Mouse (Mus musculus) limb, embryonic 14.5 days (tissue): ENCODE measurements at regions not wholly inside any gene's neighbourhood (a gene's known extent, or its start where the extent isn't known, plus 50 kb on each side); places are given as distances from the start of the nearest gene placed in this dataset.

Experiments
- ATAC-seq: fragments of 200-750 bp; cut with Nextera tagmentation; 2 replicates; pipeline ENCODE4 v1.8.0; 2017; ENCODE audit warnings: low read depth, moderate number of reproducible peaks, moderate TSS enrichment; ENCODE audit not compliant: low FRiP score
- DNase-seq: peaks from one replicate; pipeline ENCODE4 v3.0.0-alpha.2; 2015; ENCODE audit warnings: low spot score
- H3K27ac ChIP-seq: fragments of 300-500 bp; sonication (generic); replicated peaks from 2 replicates; pipeline ENCODE4 v1.5.1; 2014; ENCODE audit warnings: low read depth, mild to moderate bottlenecking, low read length, moderate library complexity, mixed read lengths
- H3K27me3 ChIP-seq: fragments of 300-500 bp; sonication (generic); 2 replicates; pipeline ENCODE4 v1.6.1; 2014; ENCODE audit warnings: low read length, mixed read lengths; ENCODE audit not compliant: control insufficient read depth, insufficient read depth
- H3K36me3 ChIP-seq: fragments of 300-500 bp; sonication (generic); 2 replicates; pipeline ENCODE4 v1.6.1; 2014; ENCODE audit warnings: mild to moderate bottlenecking, low read length, moderate library complexity, mixed read lengths; ENCODE audit not compliant: control insufficient read depth, insufficient read depth
- H3K4me1 ChIP-seq: fragments of 300-500 bp; sonication (generic); 2 replicates; pipeline ENCODE4 v1.6.1; 2014; ENCODE audit warnings: antibody characterized with exemption, low read length, mixed read lengths; ENCODE audit not compliant: control insufficient read depth, insufficient read depth
- H3K4me2 ChIP-seq: fragments of 300-500 bp; sonication (generic); replicated peaks from 2 replicates; pipeline ENCODE4 v1.6.1; 2014; ENCODE audit warnings: low read depth, mild to moderate bottlenecking, low read length, moderate library complexity; ENCODE audit not compliant: severe bottlenecking
- H3K4me3 ChIP-seq: fragments of 300-500 bp; sonication (generic); replicated peaks from 2 replicates; pipeline ENCODE4 v1.5.1; 2014; ENCODE audit warnings: low read length
- H3K9ac ChIP-seq: fragments of 300-500 bp; sonication (generic); 2 replicates; pipeline ENCODE4 v1.6.1; 2014; ENCODE audit warnings: mild to moderate bottlenecking, low read depth, low read length, moderate library complexity; ENCODE audit not compliant: severe bottlenecking
- H3K9me3 ChIP-seq: fragments of 300-500 bp; sonication (generic); 2 replicates; pipeline ENCODE4 v1.6.1; 2016; ENCODE audit warnings: low read length; ENCODE audit not compliant: control insufficient read depth
- POLR2A ChIP-seq: fragments of 200-500 bp; IDR thresholded peaks from 2 replicates; pipeline ENCODE4 v1.8.0; 2012; ENCODE audit warnings: inconsistent platforms, mild to moderate bottlenecking, moderate library complexity, borderline replicate concordance; ENCODE audit not compliant: insufficient read depth, insufficient read length; ENCODE audit errors: extremely low read depth
- WGBS: fragments of 180-500 bp; shearing (Covaris S2); extraction: QIAGEN DNeasy Blood & Tissue Kit; methylation state at CpG from one replicate; pipeline ENCODE4 v1.1.7; 2014; 5-methylcytosine and 5-hydroxymethylcytosine counted together

DNA sequence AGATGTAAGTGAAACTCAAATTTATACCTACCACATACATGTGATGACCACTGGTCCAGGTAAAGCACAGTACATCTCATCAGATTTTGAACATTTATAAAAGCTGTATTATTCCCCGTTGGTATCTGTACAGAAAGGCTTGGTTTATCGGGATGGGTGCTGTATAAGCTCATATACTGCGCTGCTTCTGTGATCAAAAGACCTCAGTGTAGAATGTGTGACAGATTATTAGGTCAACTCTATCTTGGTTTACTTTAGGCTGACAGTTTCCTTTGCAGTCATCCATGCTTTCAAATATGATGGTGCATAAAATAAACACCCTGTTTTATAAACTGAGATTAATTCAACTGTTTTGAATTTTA is 185.8 kb upstream of the Emcn start:
- no peak overlapping the region for H3K4me2 ChIP-seq
- no peak overlapping the region for H3K9ac ChIP-seq
- H3K27me3 ChIP-seq, result no peaks in the 10 kb centered on the region
- H3K9me3 ChIP-seq, result no peaks in the 10 kb centered on the region
- no peak overlapping the region for H3K27ac ChIP-seq
- H3K4me1 ChIP-seq, result no peaks in the 10 kb centered on the region
- 99% methylated on average over 3 of the region's 3 CpGs for WGBS
- no peaks in the 10 kb centered on the region for H3K36me3 ChIP-seq
- no peak for ATAC-seq
- no peak for DNase-seq
- no peak overlapping the region for H3K4me3 ChIP-seq
- no peak for TF ChIP-seq POLR2A

DNA sequence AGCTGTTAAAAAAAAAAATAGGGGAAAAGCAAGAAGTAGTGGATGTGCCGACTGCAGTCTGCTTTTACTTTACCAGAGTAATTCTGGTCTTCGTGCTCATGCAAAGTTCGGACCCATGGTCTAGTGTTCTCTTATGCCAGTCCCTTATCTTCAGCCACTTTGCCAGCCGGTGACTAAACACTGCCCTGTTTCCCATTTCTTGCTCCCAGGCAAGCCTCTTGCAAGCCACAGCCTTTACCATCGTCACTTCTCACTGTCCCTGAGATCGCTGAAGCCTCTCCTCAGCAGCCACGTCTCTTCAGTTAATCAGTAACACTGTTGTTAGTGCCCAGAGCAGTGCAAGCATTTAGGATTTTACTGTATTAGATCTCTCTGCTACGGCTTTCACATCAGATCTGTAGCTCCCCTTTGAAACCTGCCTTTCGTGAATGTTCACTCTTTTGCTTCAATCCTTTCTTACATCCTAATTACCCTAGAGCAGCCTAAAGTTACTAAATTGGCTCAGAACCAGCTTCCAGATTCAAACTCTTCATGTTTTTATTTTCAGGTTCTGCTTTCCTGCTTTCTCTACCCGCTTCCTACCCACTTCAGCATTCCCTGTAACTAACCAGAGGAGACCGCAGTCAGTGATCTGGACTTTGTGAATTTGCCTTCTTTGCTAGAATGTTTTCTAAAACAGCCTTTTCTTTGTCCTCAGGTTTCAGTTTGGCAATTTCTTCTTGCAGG is 184.5 kb upstream of the Emcn start:
- Histone ChIP-seq H3K4me1 (no peaks in the 10 kb centered on the region), H3K27ac (no peak overlapping the region), H3K27me3 (no peaks in the 10 kb centered on the region), H3K4me2 (no peak overlapping the region), H3K9ac (no peak overlapping the region; the same call in 1 of the 2 replicates), H3K4me3 (no peak overlapping the region), H3K36me3 (no peaks in the 10 kb centered on the region), H3K9me3 (no peaks in the 10 kb centered on the region)
- DNase-seq (no peak), ATAC-seq (no peak)
- no peak for TF ChIP-seq POLR2A
- WGBS, result 65% methylated on average over 11 of the region's 11 CpGs

DNA sequence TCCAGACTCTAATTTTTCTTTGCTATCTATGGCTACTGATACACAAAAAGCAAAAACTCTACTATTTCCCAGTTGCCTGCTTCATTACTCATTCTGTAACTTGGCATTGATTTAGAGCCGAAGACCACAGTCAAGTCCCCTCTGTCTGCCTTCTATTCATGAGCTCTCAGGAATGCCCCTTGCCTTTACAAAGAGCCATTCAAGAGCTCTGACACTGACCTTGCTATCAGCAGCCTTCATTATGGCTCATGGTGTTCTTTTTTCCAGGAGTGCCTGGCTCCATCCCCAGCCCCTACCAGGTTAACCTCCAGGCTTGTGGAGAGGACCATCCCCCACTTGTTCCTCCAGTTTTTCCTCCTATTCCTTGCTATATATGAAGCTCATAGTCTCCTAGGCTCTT is 151.8 kb upstream of the Emcn start:
- H3K9ac ChIP-seq, result no peak overlapping the region
- no peaks in the 10 kb centered on the region for H3K4me1 ChIP-seq
- H3K36me3 ChIP-seq, result no peaks in the 10 kb centered on the region
- H3K4me3 ChIP-seq, result no peak overlapping the region
- 90% methylated on average over 1 of the region's 1 CpGs for WGBS
- no peaks in the 10 kb centered on the region for H3K9me3 ChIP-seq
- DNase-seq (no peak), ATAC-seq (no peak)
- TF ChIP-seq POLR2A, result no peak
- no peak overlapping the region for H3K27ac ChIP-seq
- H3K27me3 ChIP-seq, result no peaks in the 10 kb centered on the region
- H3K4me2 ChIP-seq, result no peak overlapping the region

DNA sequence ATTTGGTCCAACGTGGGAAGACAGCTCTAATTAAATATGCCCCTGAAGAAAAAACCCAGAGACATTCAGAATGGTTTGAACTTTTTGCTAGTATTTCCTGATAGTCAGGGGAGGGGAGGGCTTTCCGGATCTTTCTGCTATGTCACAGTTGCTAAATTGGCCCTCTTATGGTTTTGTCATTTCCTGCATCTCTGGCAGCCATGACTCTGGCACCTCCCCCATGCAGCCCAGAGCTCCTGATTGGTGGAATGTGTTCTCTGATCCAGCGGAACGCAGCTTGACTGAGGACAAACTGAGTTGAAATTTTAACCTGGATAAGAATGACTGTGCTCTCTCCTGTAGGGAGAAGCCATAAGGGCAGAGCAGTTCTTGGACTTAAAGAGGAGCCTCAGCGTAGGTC is 150.4 kb upstream of the Emcn start:
- Histone ChIP-seq H3K4me2 (no peak overlapping the region), H3K9ac (no peak overlapping the region), H3K4me1 (no peaks in the 10 kb centered on the region), H3K4me3 (no peak overlapping the region), H3K27ac (no peak overlapping the region), H3K27me3 (no peaks in the 10 kb centered on the region), H3K9me3 (no peaks in the 10 kb centered on the region), H3K36me3 (no peaks in the 10 kb centered on the region)
- no peak for TF ChIP-seq POLR2A
- WGBS, result 74% methylated on average over 5 of the region's 5 CpGs
- DNase-seq (no peak), ATAC-seq (no peak)

DNA sequence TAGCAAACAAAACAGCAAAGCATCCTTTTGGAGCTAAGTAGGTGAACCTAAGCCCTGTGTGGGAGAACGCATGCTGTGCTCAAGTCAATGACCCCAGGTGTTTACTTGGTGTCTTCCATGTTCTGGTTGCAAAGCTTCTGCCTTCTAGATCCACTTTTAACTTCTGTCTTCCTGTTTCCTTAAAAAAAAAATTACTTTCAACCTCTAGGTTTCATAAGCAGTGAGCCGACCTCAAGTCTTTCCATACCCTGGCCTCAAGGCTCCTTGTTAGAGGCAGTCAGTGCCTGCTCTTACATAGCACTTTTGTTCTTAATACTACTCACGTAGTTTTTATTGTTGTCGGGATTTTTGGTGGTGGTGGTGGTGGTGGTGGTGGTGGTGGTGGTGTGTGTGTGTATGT is 149.9 kb upstream of the Emcn start:
- Histone ChIP-seq H3K27ac (no peak overlapping the region), H3K9ac (no peak overlapping the region), H3K4me3 (no peak overlapping the region), H3K4me1 (no peaks in the 10 kb centered on the region), H3K4me2 (no peak overlapping the region), H3K27me3 (no peaks in the 10 kb centered on the region), H3K36me3 (no peaks in the 10 kb centered on the region), H3K9me3 (no peaks in the 10 kb centered on the region)
- TF ChIP-seq POLR2A, result no peak
- ATAC-seq, result no peak
- 79% methylated on average over 4 of the region's 4 CpGs for WGBS
- no peak for DNase-seq

DNA sequence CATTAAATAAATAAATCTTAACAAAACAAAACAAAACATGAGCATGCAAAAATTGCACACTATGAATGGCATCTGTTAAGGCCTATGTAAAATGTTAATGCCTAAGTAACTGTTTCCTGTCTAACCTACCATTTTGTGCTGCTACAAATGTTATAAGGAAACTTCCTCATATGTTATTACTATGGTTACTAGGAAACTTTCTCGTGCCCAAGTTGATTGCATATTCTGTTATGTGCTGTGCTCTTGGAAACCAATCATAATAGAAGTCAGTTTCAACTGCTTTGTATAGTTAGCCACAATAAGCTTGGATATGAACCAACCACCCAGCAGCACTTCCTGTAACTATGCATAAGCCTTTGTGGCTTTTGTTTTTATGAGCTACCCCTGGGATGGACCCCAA is 147.0 kb upstream of the Emcn start:
- H3K27ac ChIP-seq, result no peak overlapping the region
- H3K36me3 ChIP-seq, result no peaks in the 10 kb centered on the region
- H3K4me2 ChIP-seq, result no peak overlapping the region
- no peak for DNase-seq
- no peaks in the 10 kb centered on the region for H3K27me3 ChIP-seq
- no peaks in the 10 kb centered on the region for H3K4me1 ChIP-seq
- TF ChIP-seq POLR2A, result no peak
- H3K9ac ChIP-seq, result no peak overlapping the region
- no peaks in the 10 kb centered on the region for H3K9me3 ChIP-seq
- ATAC-seq, result no peak
- no peak overlapping the region for H3K4me3 ChIP-seq
- 53% methylated on average over 1 of the region's 1 CpGs for WGBS
